ENCODE assay signal across 16 mouse cellular contexts in the genomic region with DNA sequence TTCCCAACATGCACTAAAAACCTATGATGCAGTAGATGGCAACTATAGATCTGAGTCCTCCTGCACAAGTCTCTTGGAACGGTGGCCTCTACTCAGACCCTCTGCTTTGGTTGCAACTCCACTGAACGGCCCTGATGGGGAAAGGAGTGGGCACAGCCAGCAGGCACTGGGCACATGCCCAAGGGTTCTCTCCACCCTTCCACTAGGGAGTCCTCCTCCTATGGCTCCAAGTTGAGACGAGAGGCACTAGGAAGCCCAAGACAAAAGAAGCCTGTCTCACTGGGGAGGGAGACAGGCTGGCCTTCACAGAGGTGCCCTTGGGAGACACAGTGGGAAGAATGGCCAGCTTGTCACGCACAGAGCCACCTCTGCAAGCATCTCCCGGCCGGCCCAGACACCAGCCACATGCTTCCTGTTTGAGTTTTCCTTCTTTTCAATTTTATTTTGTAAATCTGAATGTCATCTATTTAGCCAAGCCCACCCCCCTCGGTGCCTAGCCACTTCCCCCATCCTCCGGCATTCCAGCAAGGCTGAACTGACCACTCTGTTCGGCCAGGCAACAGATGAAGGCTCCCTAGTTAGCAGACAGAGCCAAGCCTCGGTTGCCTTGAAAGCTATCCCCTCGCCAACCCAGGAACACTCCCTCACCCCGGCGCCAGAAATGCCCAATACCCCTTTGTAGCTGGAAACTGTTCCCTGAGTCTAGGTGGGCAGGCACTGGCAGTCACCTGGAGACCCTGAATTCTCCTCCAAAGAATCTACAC. TPM values are rescaled to one million over a fixed set of nuclear protein-coding genes. Genes with fewer than 3 reads are reported as not detected.
DNase-seq lines count a peak whose midpoint lies in the region; ATAC-seq and TF ChIP-seq lines count a peak whose summit lies in the region.
"Had no signal": no experiment of that assay in that cellular context is flagged by ENCODE, and none has a peak within 500 bp of the region (broad histone marks: within the 10 kb centered on the region; RNA-seq: fewer than 3 reads in every experiment).

No protein-coding gene starts in this region.

- H3K4me2 ChIP-seq in heart, embryonic 13.5 days, result no peak overlapping the region
- H3K4me2 ChIP-seq in limb, embryonic 13.5 days (replicated peaks), result no peak overlapping the region
- H3K4me2 ChIP-seq: intestine, embryonic 15.5 days had no signal

- H3K27me3 ChIP-seq in heart, embryonic 13.5 days (replicated peaks), result no peaks in the 10 kb centered on the region
- H3K27me3 ChIP-seq in heart, adult 2 months (ENCODE audit: control insufficient read depth, insufficient read depth, low read length), result no peaks in the 10 kb centered on the region
- H3K27me3 ChIP-seq in limb, embryonic 13.5 days, result no peaks in the 10 kb centered on the region
- no peaks in the 10 kb centered on the region for H3K27me3 ChIP-seq in limb, embryonic 10.5 days (ENCODE audit: low read depth, poor library complexity, severe bottlenecking)
- no peaks in the 10 kb centered on the region for H3K27me3 ChIP-seq in E14TG2a.4 (ENCODE audit: insufficient read depth, low read length)
- no peaks in the 10 kb centered on the region for H3K27me3 ChIP-seq in embryonic facial prominence, embryonic 10.5 days (replicated peaks; ENCODE audit: low read depth, poor library complexity, severe bottlenecking)
- H3K27me3 ChIP-seq: intestine, embryonic 15.5 days had no signal

- no peak for DNase-seq in heart, adult 2 months
- no peak for DNase-seq in limb, embryonic 10.5 days (ENCODE audit: low spot score)
- no peak for DNase-seq in embryonic facial prominence, embryonic 10.5 days (ENCODE audit: low spot score)
- no peak for DNase-seq in lung, adult 2 months
- DNase-seq: adrenal gland, postnatal 10 days; cerebellum, adult 18-20 months; heart, postnatal 14 days; kidney, postnatal 10 days; lung, postnatal 14 days had no signal

- no peak for TF ChIP-seq EP300 in heart, adult 2 months (IDR thresholded peaks at IDR 0.05; ENCODE audit: insufficient read depth, low read depth, low read length)

- ATAC-seq in heart, embryonic 13.5 days (ENCODE audit: extremely low read depth, insufficient number of reproducible peaks, low FRiP score, low TSS enrichment), result no peak
- no peak for ATAC-seq in limb, embryonic 13.5 days (ENCODE audit: low FRiP score, low read depth)
- ATAC-seq in erythroid progenitor cell, adult 5-6 weeks (replicated peaks; ENCODE audit: low FRiP score, poor library complexity, severe bottlenecking), result no peak
- ATAC-seq: intestine, embryonic 15.5 days had no signal

- no peaks in the 10 kb centered on the region for H3K9me3 ChIP-seq in heart, embryonic 13.5 days
- H3K9me3 ChIP-seq in limb, embryonic 13.5 days, result no peaks in the 10 kb centered on the region
- H3K9me3 ChIP-seq in limb, embryonic 10.5 days (replicated peaks), result no peaks in the 10 kb centered on the region
- H3K9me3 ChIP-seq in E14TG2a.4 (ENCODE audit: low read length), result no peaks in the 10 kb centered on the region
- H3K9me3 ChIP-seq in embryonic facial prominence, embryonic 10.5 days, result no peaks in the 10 kb centered on the region
- H3K9me3 ChIP-seq: intestine, embryonic 15.5 days had no signal

- intact Hi-C loops in heart, adult 2 months (cut with DNase I), result no loop called here

- H3K9ac ChIP-seq in heart, embryonic 13.5 days, result peak overlapping the region; percentile 8; the same call in 1 of the 2 replicates
- no peak overlapping the region for H3K9ac ChIP-seq in heart, adult 2 months (ENCODE audit: low read depth, low read length)
- H3K9ac ChIP-seq in limb, embryonic 13.5 days, result no peak overlapping the region
- H3K9ac ChIP-seq: intestine, embryonic 15.5 days; liver, embryonic 14.5 days had no signal

- peaks cover 72% of the 10 kb centered on the region for H3K4me1 ChIP-seq in heart, embryonic 13.5 days
- H3K4me1 ChIP-seq in heart, adult 2 months (ENCODE audit: control insufficient read depth, insufficient read depth, low read length), result peaks cover 24% of the 10 kb centered on the region
- H3K4me1 ChIP-seq in limb, embryonic 13.5 days, result peaks cover 44% of the 10 kb centered on the region
- H3K4me1 ChIP-seq in limb, embryonic 10.5 days, result peaks cover 62% of the 10 kb centered on the region
- H3K4me1 ChIP-seq in E14TG2a.4 (replicated peaks; ENCODE audit: low read depth, low read length), result peaks cover 85% of the 10 kb centered on the region
- peaks cover 50% of the 10 kb centered on the region for H3K4me1 ChIP-seq in embryonic facial prominence, embryonic 10.5 days
- H3K4me1 ChIP-seq in lung, adult 2 months (ENCODE audit: control insufficient read depth, insufficient read depth, low read length), result peaks cover 25% of the 10 kb centered on the region

- H3K27ac ChIP-seq in heart, embryonic 13.5 days (replicated peaks), result 0 out of 2 replicates have a peak overlapping the region, but pooled peaks have one; percentile 3
- H3K27ac ChIP-seq in heart, adult 2 months, result no peak overlapping the region; the same call in 1 of the 2 replicates
- peak overlapping the region; percentile 33; the same call in 1 of the 2 replicates for H3K27ac ChIP-seq in limb, embryonic 13.5 days
- no peak overlapping the region for H3K27ac ChIP-seq in limb, embryonic 10.5 days
- peak overlapping the region; percentile 44; the same call in 1 of the 2 replicates for H3K27ac ChIP-seq in embryonic facial prominence, embryonic 10.5 days (replicated peaks)
- H3K27ac ChIP-seq: intestine, embryonic 15.5 days; liver, embryonic 14.5 days had no signal

- TF ChIP-seq POLR2A in heart, adult 2 months (IDR thresholded peaks at IDR 0.05; ENCODE audit: insufficient read depth, low read depth, low read length), result no peak
- no peak for TF ChIP-seq POLR2A in lung, adult 2 months (IDR thresholded peaks at IDR 0.05; ENCODE audit: borderline replicate concordance, extremely low read depth, low read depth, low read length)

- peaks cover 2% of the 10 kb centered on the region for H3K79me2 ChIP-seq in heart, adult 2 months (replicated peaks; ENCODE audit: control insufficient read depth, insufficient read depth, low read length)

- H3K36me3 ChIP-seq in heart, embryonic 13.5 days, result peaks cover 7% of the 10 kb centered on the region; the same call in 1 of the 2 replicates
- H3K36me3 ChIP-seq in heart, adult 2 months (ENCODE audit: control insufficient read depth, insufficient read depth, low read length), result no peaks in the 10 kb centered on the region
- 0 out of 2 replicates have a peak, but pooled peaks cover 3% of the 10 kb centered on the region for H3K36me3 ChIP-seq in limb, embryonic 13.5 days
- H3K36me3 ChIP-seq in limb, embryonic 10.5 days, result no peaks in the 10 kb centered on the region
- H3K36me3 ChIP-seq in E14TG2a.4 (ENCODE audit: insufficient read depth, low read length), result peaks cover 9% of the 10 kb centered on the region
- 0 out of 2 replicates have a peak, but pooled peaks cover 4% of the 10 kb centered on the region for H3K36me3 ChIP-seq in embryonic facial prominence, embryonic 10.5 days (replicated peaks)
- H3K36me3 ChIP-seq: intestine, embryonic 15.5 days had no signal

- no peak for TF ChIP-seq CTCF in heart, adult 2 months (IDR thresholded peaks at IDR 0.05)
- no peak for TF ChIP-seq CTCF in E14TG2a.4 (conservative IDR thresholded peaks at IDR 0.05; ENCODE audit: low read length)
- no peak for TF ChIP-seq CTCF in lung, adult 2 months (IDR thresholded peaks at IDR 0.05; ENCODE audit: insufficient read depth, low read length)

- H3K4me3 ChIP-seq in heart, embryonic 13.5 days, result no peak overlapping the region
- no peak overlapping the region for H3K4me3 ChIP-seq in heart, adult 2 months
- H3K4me3 ChIP-seq in limb, embryonic 13.5 days, result no peak overlapping the region
- H3K4me3 ChIP-seq in limb, embryonic 10.5 days, result no peak overlapping the region
- peak overlapping the region; percentile 30 for H3K4me3 ChIP-seq in E14TG2a.4 (replicated peaks; ENCODE audit: low read length)
- H3K4me3 ChIP-seq in embryonic facial prominence, embryonic 10.5 days, result no peak overlapping the region
- no peak overlapping the region for H3K4me3 ChIP-seq in lung, adult 2 months (replicated peaks; ENCODE audit: extremely low read depth, low read depth, low read length)
- H3K4me3 ChIP-seq: intestine, embryonic 15.5 days; myocyte had no signal

- whole genome bisulfite sequencing in heart, embryonic 13.5 days, result 64% methylated on average over 13 of the region's 13 CpGs
- WGBS in heart, adult 2 months, result 46% methylated on average over 13 of the region's 13 CpGs
- WGBS in limb, embryonic 13.5 days, result 70% methylated on average over 13 of the region's 13 CpGs
- WGBS in limb, embryonic 10.5 days, result 85% methylated on average over 13 of the region's 13 CpGs
- WGBS in embryonic facial prominence, embryonic 10.5 days, result 56% methylated on average over 13 of the region's 13 CpGs
- 57% methylated on average over 13 of the region's 13 CpGs for WGBS in lung, adult 2 months

RNA-seq across cellular contexts. Expression of gene Sh3pxd2a, which starts 49.9 kb away (rescaled TPM):
- 5.4 and 5.7 TPM in 2 replicates for polyA plus RNA-seq in heart, embryonic 13.5 days (2015; fragmentation: Nextera tagmentation; extraction: Ambion mirVana)
- 10 to 100 TPM; 52.3 to 53.2 TPM for total RNA-seq in heart, adult 2 months (2021)
- 36.1 and 40.3 TPM in 2 replicates for polyA plus RNA-seq in heart, adult 2 months (2012; rRNA removed)
- 8.9 and 10.1 TPM in 2 replicates for polyA plus RNA-seq in limb, embryonic 13.5 days (2015; fragmentation: Nextera tagmentation; extraction: Ambion mirVana)
- 3.1 and 3.8 TPM in 2 replicates for polyA plus RNA-seq in limb, embryonic 10.5 days (2016; fragmentation: Nextera tagmentation; extraction: Ambion mirVana)
- polyA plus RNA-seq in embryonic facial prominence, embryonic 10.5 days (2016; fragmentation: Nextera tagmentation; extraction: Ambion mirVana), result 2.6 and 2.9 TPM in 2 replicates
- polyA plus RNA-seq in lung, adult 2 months (2012; rRNA removed), result 36.9 and 40.9 TPM in 2 replicates
- 3.2 and 6.3 TPM in 2 replicates for total RNA-seq in erythroid progenitor cell, adult 5-6 weeks (2015; ENCODE audit: low replicate concordance)
- 1.0 and 1.1 TPM in 2 replicates for total RNA-seq in erythroid progenitor cell, adult 5-6 weeks (2017; ENCODE audit: low replicate concordance)

Comparison
In these comparisons a context has a peak if more than half of its experiments do, and no peak if none do; other contexts are left out.
1. H3K27ac ChIP-seq: peak in heart, embryonic 13.5 days (single experiment), limb, embryonic 13.5 days (single experiment) and embryonic facial prominence, embryonic 10.5 days (single experiment); none in heart, adult 2 months (single experiment) and limb, embryonic 10.5 days (single experiment).